Mouse (Mus musculus) small intestine, adult 2 months (tissue): Measurements from ENCODE around the gene Th.

Source experiments
- CTCF ChIP-seq: fragments of 200-500 bp; IDR thresholded peaks from 2 replicates; pipeline ENCODE4 v1.5.1; 2012; ENCODE audit warnings: low read depth, mild to moderate bottlenecking, control low read depth, inconsistent platforms, low read length, moderate library complexity, mixed read lengths; ENCODE audit not compliant: insufficient replicate concordance, insufficient read length; ENCODE audit errors: extremely low read depth
- POLR2A ChIP-seq: fragments of 200-500 bp; IDR thresholded peaks from 2 replicates; pipeline ENCODE4 v1.6.1; 2012; ENCODE audit warnings: low read depth, mild to moderate bottlenecking, control low read depth, inconsistent platforms, low read length, moderate library complexity

- no peak for TF ChIP-seq POLR2A
- TF ChIP-seq CTCF = no peak
Observed at GRCm38 (mm10) chr7:142932469-142932868, 1.5 kb upstream of the Th start.
